Mouse (Mus musculus): ENCODE results near the gene Soat2. TPM values are rescaled to one million over a fixed set of nuclear protein-coding genes. Genes with fewer than 3 reads are reported as not detected.
"Not testable (repeated sequence)": the region's sequence is repeated elsewhere in the genome, so short reads cannot be mapped to it uniquely, and the experiment has no call there.

Gene Soat2
- total RNA-seq, 1 experiment from 2014 or later: 1.3 TPM

DNA sequence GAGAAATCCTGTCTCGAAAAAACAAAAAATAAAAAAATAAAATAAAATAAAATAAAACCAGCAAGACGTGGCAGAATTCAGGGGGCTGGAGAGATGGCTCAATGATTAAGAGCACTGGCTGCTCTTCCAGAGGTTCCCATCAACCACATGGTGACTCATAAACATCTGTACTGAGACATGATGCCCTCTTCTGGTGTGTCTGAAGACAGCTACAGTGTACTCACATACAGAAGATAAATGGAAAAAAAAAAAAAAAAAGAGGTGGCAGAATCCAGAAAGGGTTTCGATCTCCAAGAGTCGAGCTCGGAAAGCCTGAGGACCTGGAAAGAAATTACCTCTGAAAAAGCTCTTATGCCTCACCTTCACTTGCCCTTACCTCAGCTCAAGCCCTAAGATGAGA lies 9.2 kb upstream of the Soat2 start:
- ATAC-seq (replicated peaks in 1 of 2; ENCODE audit: insufficient read depth in 1 of 2, low FRiP score in 2 of 2, low TSS enrichment in 1 of 2, low read depth in 1 of 2, poor library complexity in 2 of 2, severe bottlenecking in 2 of 2): no peak

DNA sequence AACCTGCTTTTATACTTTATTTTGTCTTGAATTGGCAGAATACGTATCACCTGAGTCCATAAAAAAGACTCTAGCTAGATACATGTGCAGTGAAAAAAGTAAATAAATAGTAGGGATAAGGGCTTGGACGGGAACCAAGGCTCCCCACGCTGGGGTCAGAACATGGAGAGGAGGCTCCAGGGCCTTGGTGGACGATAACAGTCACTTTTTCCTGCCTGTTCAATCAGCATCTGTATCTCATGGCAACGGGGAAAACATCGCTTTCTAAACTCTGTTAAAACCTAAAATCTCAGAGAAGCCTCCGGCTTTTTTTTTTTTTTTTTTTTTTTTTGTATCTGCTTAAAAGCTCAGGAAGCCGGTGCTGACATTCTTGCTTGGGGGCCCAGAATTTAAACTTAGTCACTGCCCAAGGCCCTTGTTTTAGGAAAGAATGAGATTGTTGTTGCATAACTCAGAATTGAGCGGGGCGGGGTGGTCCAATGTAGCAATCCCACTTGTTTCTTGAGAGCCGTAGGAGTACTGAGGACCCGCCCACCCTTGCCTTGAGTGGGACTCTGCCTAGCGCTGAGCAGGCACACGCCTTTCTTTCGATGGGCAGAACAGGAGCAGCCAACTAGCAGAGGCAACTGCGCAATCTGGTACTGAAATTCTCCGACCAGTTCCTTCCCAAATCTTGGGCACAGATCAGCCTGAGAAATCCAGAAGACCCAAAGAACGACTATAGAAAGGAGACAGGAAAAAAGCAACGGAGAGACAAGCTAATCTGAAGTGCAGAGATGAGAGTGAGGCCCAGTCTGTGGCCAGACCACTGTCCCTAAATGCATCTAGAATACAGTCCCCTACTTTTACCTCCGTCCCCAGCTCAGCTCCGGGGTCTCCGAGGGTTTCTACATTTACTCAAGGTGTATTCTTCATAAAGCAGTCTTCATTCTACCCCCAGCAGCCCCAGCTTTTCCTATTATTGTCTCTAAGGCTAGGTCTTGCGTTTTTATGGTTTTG lies 7.1 kb upstream of the Soat2 start:
- ATAC-seq (replicated peaks in 1 of 2; ENCODE audit: insufficient read depth in 1 of 2, low FRiP score in 2 of 2, low TSS enrichment in 1 of 2, low read depth in 1 of 2, poor library complexity in 2 of 2, severe bottlenecking in 2 of 2): no peak

DNA sequence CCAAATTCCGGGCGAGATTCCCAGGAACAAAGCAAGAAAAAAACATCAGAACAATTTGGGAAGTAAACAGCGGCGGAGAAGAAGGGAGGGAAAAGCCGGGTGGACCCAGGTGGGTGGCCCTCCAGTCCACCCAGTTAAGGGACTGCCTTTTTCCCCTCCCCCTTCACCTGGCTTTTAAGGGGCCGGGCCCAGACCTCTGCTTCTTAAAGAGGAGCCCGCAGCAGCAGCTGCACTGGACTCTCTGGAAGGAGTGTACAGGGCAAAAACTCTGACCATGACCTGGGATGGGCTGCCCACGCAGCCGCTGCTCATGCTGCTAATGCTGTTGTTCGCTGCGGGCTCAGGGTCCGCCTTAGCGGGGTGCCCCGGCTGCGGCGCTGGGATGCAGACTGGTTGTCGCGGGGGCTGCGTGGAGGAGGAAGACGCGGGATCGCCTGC lies 6.0 kb upstream of the Soat2 start, which contains the start of gene Igfbp6:
Gene Igfbp6 (plus strand): TSS at position 89 of the 438 bp plus-strand sequence.
- ATAC-seq (replicated peaks in 1 of 2; ENCODE audit: insufficient read depth in 1 of 2, low FRiP score in 2 of 2, low TSS enrichment in 1 of 2, low read depth in 1 of 2, poor library complexity in 2 of 2, severe bottlenecking in 2 of 2): no peak

DNA sequence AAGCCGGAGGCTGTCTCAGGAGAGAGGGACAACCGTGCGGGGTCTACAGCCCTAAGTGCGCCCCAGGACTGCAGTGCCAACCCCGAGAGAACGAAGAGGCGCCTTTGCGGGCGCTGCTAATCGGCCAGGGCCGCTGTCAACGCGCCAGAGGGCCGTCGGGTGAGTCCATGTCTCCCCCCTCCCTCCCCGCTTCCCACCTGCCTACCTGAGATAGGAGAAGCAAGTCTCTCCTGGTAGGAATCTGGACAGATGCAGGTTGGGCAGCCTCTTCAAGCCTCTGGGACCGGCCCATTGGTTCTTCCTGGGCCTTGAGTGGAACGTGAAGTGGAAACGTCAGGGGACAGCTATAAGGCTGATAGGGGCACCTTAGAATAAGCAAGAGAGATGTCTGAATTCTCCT lies 5.6 kb upstream of the Soat2 start:
- ATAC-seq (replicated peaks in 1 of 2; ENCODE audit: insufficient read depth in 1 of 2, low FRiP score in 2 of 2, low TSS enrichment in 1 of 2, low read depth in 1 of 2, poor library complexity in 2 of 2, severe bottlenecking in 2 of 2): no peak

GRCm38 (mm10) chr15:102145330-102145729 lies 5.0 kb upstream of the Soat2 start:
- ATAC-seq (replicated peaks in 1 of 2; ENCODE audit: insufficient read depth in 1 of 2, low FRiP score in 2 of 2, low TSS enrichment in 1 of 2, low read depth in 1 of 2, poor library complexity in 2 of 2, severe bottlenecking in 2 of 2): no peak

- ATAC-seq (replicated peaks in 1 of 2; ENCODE audit: insufficient read depth in 1 of 2, low FRiP score in 2 of 2, low TSS enrichment in 1 of 2, low read depth in 1 of 2, poor library complexity in 2 of 2, severe bottlenecking in 2 of 2): no peak
Observed at GRCm38 (mm10) chr15:102146089-102146488, 4.2 kb upstream of the Soat2 start.

DNA sequence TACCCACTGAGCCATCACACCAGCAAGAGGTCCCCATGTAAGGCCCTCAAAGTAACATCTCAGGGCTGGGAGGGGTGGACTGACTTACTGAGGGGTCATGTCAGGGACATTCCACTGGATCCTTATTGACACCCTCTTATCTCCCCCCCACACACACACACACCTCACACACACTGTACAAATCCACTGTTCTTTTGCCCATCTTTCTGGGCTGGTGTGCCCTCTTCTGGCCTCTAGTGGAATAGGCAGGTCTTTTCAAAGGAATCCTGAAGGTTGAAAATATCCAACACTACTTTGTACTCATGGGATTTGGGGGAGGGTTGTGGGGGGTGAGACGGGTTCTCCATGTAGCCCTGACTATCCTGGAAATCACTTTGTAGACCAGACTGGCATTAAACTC lies 3.4 kb upstream of the Soat2 start:
- ATAC-seq (replicated peaks in 1 of 2; ENCODE audit: insufficient read depth in 1 of 2, low FRiP score in 2 of 2, low TSS enrichment in 1 of 2, low read depth in 1 of 2, poor library complexity in 2 of 2, severe bottlenecking in 2 of 2): peak; percentile 30 to 43; a peak in 1 of 4 replicates

DNA sequence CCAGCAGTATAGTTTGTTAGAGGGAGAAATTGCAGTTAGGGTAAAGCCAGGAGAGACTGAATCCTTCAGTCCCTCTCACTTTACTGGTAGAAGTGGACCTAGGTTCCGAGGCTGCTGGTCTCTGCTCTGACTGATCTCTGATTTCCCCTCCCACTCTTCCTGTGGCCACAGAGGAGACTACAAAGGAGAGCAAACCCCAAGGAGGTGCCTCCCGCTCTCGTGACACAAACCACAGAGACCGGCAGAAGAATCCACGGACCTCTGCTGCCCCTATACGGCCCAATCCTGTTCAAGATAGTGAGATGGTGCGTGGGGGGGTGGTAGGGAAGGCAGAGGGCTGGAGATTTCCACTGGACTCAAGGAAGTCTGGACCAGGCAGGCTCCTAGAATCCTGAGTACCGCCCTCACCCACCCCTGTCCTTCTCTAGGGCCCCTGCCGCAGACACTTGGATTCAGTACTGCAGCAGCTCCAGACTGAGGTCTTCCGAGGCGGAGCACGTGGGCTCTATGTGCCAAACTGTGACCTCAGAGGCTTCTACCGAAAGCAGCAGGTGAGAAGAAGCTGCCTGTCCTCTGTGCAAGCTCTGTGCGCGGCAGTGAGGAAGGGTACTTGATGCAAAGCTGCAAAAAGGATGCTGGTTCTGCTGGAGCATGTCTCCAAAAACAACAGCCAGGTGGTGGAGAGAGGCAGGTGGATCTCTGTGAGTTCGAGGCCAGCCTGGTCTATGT lies 2.5 kb upstream of the Soat2 start:
- no peak for ATAC-seq (replicated peaks in 1 of 2; ENCODE audit: insufficient read depth in 1 of 2, low FRiP score in 2 of 2, low TSS enrichment in 1 of 2, low read depth in 1 of 2, poor library complexity in 2 of 2, severe bottlenecking in 2 of 2)

GRCm38 (mm10) chr15:102149561-102149960 lies 765 bp upstream of the Soat2 start:
- no peak for ATAC-seq (replicated peaks in 1 of 2; ENCODE audit: insufficient read depth in 1 of 2, low FRiP score in 2 of 2, low TSS enrichment in 1 of 2, low read depth in 1 of 2, poor library complexity in 2 of 2, severe bottlenecking in 2 of 2)

DNA sequence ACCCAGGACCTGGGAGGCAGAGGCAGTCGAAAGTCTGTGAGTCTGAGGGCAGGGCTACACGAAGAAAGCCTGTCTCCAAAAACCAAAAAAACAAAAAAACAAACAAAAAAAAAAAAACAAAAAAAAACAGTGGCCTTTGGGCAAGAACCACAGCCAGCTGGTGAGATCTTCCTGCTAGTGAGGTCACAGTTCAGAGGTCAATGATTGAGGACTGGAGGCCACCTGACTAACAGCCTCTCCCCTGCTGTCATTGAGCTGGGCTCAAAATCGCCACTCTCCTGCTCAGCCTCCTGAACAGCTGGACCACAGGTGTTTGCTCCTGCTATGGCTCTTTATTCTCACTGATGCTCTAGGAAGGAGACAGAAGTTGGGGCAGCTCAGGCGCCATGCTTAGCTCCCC lies 2.3 kb downstream of the Soat2 start:
- no peak for ATAC-seq (replicated peaks in 1 of 2; ENCODE audit: insufficient read depth in 1 of 2, low FRiP score in 2 of 2, low TSS enrichment in 1 of 2, low read depth in 1 of 2, poor library complexity in 2 of 2, severe bottlenecking in 2 of 2)

DNA sequence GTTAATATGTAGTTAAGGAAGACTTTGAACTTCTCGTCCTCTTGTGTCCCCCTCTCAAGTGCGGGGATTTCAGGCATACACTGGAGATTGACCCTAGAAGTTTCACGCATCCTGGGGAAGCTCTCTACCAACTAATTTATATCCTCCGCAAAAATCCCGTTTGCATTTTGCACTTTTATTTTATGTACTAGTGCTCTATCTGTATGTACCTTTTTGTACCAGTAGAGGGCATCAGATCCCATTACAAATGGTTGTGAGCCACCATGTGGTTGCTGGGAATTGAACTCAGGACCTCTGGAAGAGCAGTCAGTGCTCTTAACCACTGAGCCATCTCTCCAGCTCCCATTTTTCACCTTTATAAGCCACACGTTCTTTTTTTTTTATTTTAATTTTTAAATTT lies 4.7 kb downstream of the Soat2 start:
- not testable (repeated sequence) for ATAC-seq (replicated peaks in 1 of 2; ENCODE audit: insufficient read depth in 1 of 2, low FRiP score in 2 of 2, low TSS enrichment in 1 of 2, low read depth in 1 of 2, poor library complexity in 2 of 2, severe bottlenecking in 2 of 2)

DNA sequence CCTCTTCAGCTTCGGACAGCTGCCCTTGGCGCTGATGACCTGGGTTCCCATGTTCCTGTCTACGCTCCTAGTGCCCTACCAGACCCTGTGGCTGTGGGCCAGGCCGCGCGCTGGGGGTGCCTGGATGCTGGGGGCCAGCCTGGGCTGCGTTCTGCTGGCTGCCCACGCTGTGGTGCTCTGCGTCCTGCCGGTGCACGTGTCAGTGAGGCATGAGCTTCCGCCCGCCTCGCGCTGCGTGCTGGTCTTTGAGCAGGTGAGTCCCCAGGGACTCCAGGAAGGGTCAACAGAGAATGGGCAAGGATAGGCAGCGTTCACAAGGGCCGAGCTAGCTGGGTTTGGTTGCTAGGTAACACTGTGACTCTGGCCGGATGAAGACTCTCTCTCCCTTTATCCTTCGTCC lies 6.5 kb downstream of the Soat2 start:
- ATAC-seq (replicated peaks in 1 of 2; ENCODE audit: insufficient read depth in 1 of 2, low FRiP score in 2 of 2, low TSS enrichment in 1 of 2, low read depth in 1 of 2, poor library complexity in 2 of 2, severe bottlenecking in 2 of 2): no peak

GRCm38 (mm10) chr15:102160415-102161060 lies 10.2 kb downstream of the Soat2 start:
- ATAC-seq (replicated peaks in 1 of 2; ENCODE audit: insufficient read depth in 1 of 2, low FRiP score in 2 of 2, low TSS enrichment in 1 of 2, low read depth in 1 of 2, poor library complexity in 2 of 2, severe bottlenecking in 2 of 2): peak; percentile 21 to 48; a peak in 2 of 4 replicates

DNA sequence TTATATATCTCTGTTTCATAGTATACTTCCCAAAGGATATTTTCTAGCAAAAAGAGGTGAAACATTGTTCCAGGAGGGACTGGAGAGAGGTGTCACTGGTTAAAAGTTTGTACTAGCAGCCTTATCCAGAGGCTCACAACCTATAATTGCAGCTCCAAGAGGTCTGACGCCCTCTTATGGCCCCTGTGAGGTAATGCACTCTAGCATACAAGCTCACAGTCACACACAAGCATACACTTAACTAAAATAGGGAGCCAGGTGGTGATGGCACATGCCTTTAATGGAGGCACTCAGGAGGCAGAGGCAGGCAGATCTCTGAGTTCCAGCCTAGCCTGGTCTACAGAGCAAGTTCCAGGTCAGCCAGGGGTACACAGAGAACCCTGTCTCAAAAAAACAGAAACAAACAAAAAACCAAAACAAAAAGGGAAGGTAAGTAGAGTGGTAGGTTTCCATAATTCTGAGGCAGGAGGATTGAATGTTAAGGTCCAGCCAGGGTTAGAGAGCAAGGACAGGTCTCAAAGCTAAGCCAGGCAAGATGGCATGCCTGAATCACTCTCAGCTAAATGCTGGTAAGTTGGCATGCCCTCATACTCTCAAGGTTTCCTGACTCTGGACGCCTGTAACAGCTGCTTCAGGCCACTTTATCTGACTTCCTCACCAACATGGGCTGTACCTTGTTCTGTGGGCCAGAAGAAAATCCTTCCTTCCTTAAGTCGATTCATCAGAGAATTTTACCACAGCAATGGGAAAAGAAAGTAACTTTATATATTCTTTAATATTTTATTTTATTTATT lies 13.8 kb downstream of the Soat2 start:
- peak in 1 of 2 experiments; percentile 54; a peak in 1 of 4 replicates for ATAC-seq (replicated peaks in 1 of 2; ENCODE audit: insufficient read depth in 1 of 2, low FRiP score in 2 of 2, low TSS enrichment in 1 of 2, low read depth in 1 of 2, poor library complexity in 2 of 2, severe bottlenecking in 2 of 2)

GRCm38 (mm10) chr15:102165468-102166100 lies 15.3 kb downstream of the Soat2 start:
- ATAC-seq (replicated peaks in 1 of 2; ENCODE audit: insufficient read depth in 1 of 2, low FRiP score in 2 of 2, low TSS enrichment in 1 of 2, low read depth in 1 of 2, poor library complexity in 2 of 2, severe bottlenecking in 2 of 2): peak; percentile 61 to 74

- ATAC-seq (replicated peaks in 1 of 2; ENCODE audit: insufficient read depth in 1 of 2, low FRiP score in 2 of 2, low TSS enrichment in 1 of 2, low read depth in 1 of 2, poor library complexity in 2 of 2, severe bottlenecking in 2 of 2): no peak
Observed at GRCm38 (mm10) chr15:102167620-102168021, 17.3 kb downstream of the Soat2 start.

DNA sequence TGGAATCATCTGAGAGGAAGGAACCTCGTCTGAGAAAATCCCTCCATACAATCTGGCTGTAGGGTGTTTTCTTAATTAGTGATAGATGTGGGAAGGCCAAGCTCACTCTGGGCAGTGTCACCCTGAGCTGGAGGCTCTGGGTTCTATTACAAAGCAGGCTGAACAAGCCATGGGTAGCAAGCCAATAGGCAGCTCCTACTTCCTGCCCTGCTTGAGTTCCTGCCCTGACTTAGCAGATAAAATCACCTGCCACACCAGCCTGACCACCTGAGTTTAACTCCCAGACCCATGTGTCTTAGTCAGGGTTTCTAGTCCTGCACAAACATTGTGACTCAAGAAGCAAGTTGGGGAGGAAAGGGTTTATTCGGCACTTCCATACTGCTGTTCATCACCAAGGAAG lies 18.7 kb downstream of the Soat2 start:
- ATAC-seq (replicated peaks in 1 of 2; ENCODE audit: insufficient read depth in 1 of 2, low FRiP score in 2 of 2, low TSS enrichment in 1 of 2, low read depth in 1 of 2, poor library complexity in 2 of 2, severe bottlenecking in 2 of 2): no peak
